30 mouse cellular contexts compared by ENCODE assay signal in genomic region chr9:23284940-23285460, GRCm38 (mm10).
A peak's percentile ranks its signal among the peaks of the same experiment; 100 is the strongest.
DNase-seq lines count a peak whose midpoint lies in the region; ATAC-seq and TF ChIP-seq lines count a peak whose summit lies in the region.
"Had no signal": no experiment of that assay in that cellular context is flagged by ENCODE, and none has a peak within 500 bp of the region (broad histone marks: within the 10 kb centered on the region; RNA-seq: fewer than 3 reads in every experiment).

No protein-coding gene starts in this region.

- no peak for TF ChIP-seq EP300 in lung, postnatal 0 days (IDR thresholded peaks at IDR 0.05)

- no peak overlapping the region for H3K9ac ChIP-seq in lung, postnatal 0 days (replicated peaks; ENCODE audit: low read depth)
- H3K9ac ChIP-seq: embryonic facial prominence, embryonic 12.5 days; heart, embryonic 13.5 days; liver, embryonic 13.5 days had no signal

- H3K4me3 ChIP-seq in heart, embryonic 10.5 days, result no peak overlapping the region
- H3K4me3 ChIP-seq in lung, postnatal 0 days (ENCODE audit: low read depth, low read length), result no peak overlapping the region
- H3K4me3 ChIP-seq: embryonic facial prominence, embryonic 12.5 days; forebrain, embryonic 10.5 days; heart, embryonic 13.5 days; layer of hippocampus, adult 2 months; left cerebral cortex, adult 2 months; liver, embryonic 13.5 days had no signal

- peak; percentile 44 for DNase-seq in adrenal gland, postnatal 14 days
- no peak for DNase-seq in adrenal gland, adult 8-10 months
- DNase-seq in heart, adult 11 months, result peak; percentile 95
- no peak for DNase-seq in heart, embryonic 10.5 days (ENCODE audit: low spot score)
- peak; percentile 35 for DNase-seq in lung, postnatal 0 days (ENCODE audit: low spot score)
- no peak for DNase-seq in lung, postnatal 14 days
- DNase-seq in left cerebral cortex, postnatal 10 days (ENCODE audit: extremely low spot score in 1 of 2, low spot score in 2 of 2), result no peak
- DNase-seq: adrenal gland, postnatal 36 days; cerebellum, adult 11 months; cerebellum, adult 9-10 months; cerebellum, postnatal 36 days; embryo, embryonic 11 days; kidney, adult 2 months; kidney, postnatal 36 days; liver, embryonic 13.5 days; lung, adult 18-20 months; right cerebral cortex, adult 18-20 months; thymus, adult 18-20 months; thymus, postnatal 25 days had no signal

- no peak for ATAC-seq in lung, postnatal 0 days
- ATAC-seq: forebrain, embryonic 16.5 days; hindbrain, embryonic 16.5 days; midbrain, embryonic 16.5 days had no signal

- no peak overlapping the region for H3K4me2 ChIP-seq in lung, postnatal 0 days (replicated peaks; ENCODE audit: low read depth, low read length)
- H3K4me2 ChIP-seq: embryonic facial prominence, embryonic 12.5 days; heart, embryonic 13.5 days; liver, embryonic 13.5 days; midbrain, embryonic 11.5 days had no signal

- no peaks in the 10 kb centered on the region for H3K27me3 ChIP-seq in heart, embryonic 10.5 days (ENCODE audit: insufficient read depth, poor library complexity, severe bottlenecking)
- no peaks in the 10 kb centered on the region for H3K27me3 ChIP-seq in lung, postnatal 0 days (replicated peaks; ENCODE audit: insufficient read depth, low read length)
- H3K27me3 ChIP-seq: embryonic facial prominence, embryonic 12.5 days; heart, embryonic 13.5 days; liver, embryonic 13.5 days had no signal

- H3K36me3 ChIP-seq in heart, embryonic 10.5 days, result no peaks in the 10 kb centered on the region
- H3K36me3 ChIP-seq in lung, postnatal 0 days (ENCODE audit: insufficient read depth, low read length), result no peaks in the 10 kb centered on the region
- H3K36me3 ChIP-seq: embryonic facial prominence, embryonic 12.5 days; forebrain, embryonic 10.5 days; G1E; heart, embryonic 13.5 days; liver, embryonic 13.5 days had no signal

- H3K27ac ChIP-seq in heart, embryonic 10.5 days, result no peak overlapping the region
- H3K27ac ChIP-seq in lung, postnatal 0 days (ENCODE audit: low read length), result no peak overlapping the region
- H3K27ac ChIP-seq: embryonic facial prominence, embryonic 12.5 days; forebrain, embryonic 10.5 days; heart, embryonic 13.5 days; layer of hippocampus, adult 2 months; left cerebral cortex, adult 2 months; liver, embryonic 13.5 days; stomach, postnatal 0 days had no signal

- H3K4me1 ChIP-seq in heart, embryonic 10.5 days, result no peaks in the 10 kb centered on the region
- H3K4me1 ChIP-seq in lung, postnatal 0 days (ENCODE audit: insufficient read depth, low read depth, low read length), result no peaks in the 10 kb centered on the region
- H3K4me1 ChIP-seq: embryonic facial prominence, embryonic 12.5 days; forebrain, embryonic 10.5 days; heart, embryonic 13.5 days; liver, embryonic 13.5 days had no signal

- TF ChIP-seq CTCF in lung, postnatal 0 days (IDR thresholded peaks at IDR 0.05), result no peak

- WGBS in heart, embryonic 10.5 days, result 86% methylated on average over 4 of the region's 4 CpGs
- 64% methylated on average over 4 of the region's 4 CpGs for WGBS in lung, postnatal 0 days

- intact Hi-C loops in left cerebral cortex, postnatal 10 days (cut with DNase I), result no loop called here

- H3K9me3 ChIP-seq in heart, embryonic 10.5 days, result no peaks in the 10 kb centered on the region
- no peaks in the 10 kb centered on the region for H3K9me3 ChIP-seq in lung, postnatal 0 days (ENCODE audit: low read length)
- H3K9me3 ChIP-seq: embryonic facial prominence, embryonic 12.5 days; forebrain, embryonic 10.5 days; G1E; heart, embryonic 13.5 days; liver, embryonic 13.5 days had no signal

Comparison
In these comparisons a context has a peak if more than half of its experiments do, and no peak if none do; other contexts are left out.
1. DNase-seq: peak in adrenal gland, postnatal 14 days (single experiment), heart, adult 11 months (single experiment) and lung, postnatal 0 days (single experiment); none in adrenal gland, adult 8-10 months (single experiment), heart, embryonic 10.5 days (single experiment), lung, postnatal 14 days (single experiment) and left cerebral cortex, postnatal 10 days (0 of 2).